In the genomic region with DNA sequence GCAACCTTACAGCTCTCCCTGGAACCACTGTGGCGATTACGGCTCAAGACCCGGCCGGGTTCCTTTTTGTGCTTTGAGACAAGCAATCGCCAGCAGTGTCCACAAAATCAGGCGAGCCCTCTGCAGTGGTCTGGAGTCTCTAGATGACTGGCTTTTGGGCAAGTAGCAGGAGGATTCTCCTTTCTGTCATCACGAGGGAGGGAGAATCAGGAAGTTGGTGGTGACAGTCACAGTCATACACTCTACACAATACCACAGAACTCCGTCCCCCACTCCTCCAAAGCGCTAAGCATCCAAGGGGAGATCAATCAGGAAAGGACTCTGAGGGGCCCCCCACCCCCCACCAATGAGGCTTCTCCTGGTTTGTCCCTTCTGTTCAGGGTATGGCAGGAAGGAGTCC, we compare ENCODE assay signal across 8 mouse cellular contexts. TPM values are rescaled to one million over a fixed set of nuclear protein-coding genes. Genes with fewer than 3 reads are reported as not detected.
DNase-seq lines count a peak whose midpoint lies in the region; ATAC-seq lines count a peak whose summit lies in the region.

No protein-coding gene starts in this region.

- DNase-seq in CD4-positive, CD25-positive, alpha-beta regulatory T cell, adult 2 months (ENCODE audit: low read depth, low spot score), result peak; percentile 53
- DNase-seq in hindbrain, embryonic 10.5 days (ENCODE audit: low spot score), result no peak
- DNase-seq in gastrocnemius, adult 18-20 months (ENCODE audit: low spot score), result no peak
- DNase-seq in thymus, postnatal 14 days, result no peak
- no peak for DNase-seq in right cerebral cortex, adult 2 months (ENCODE audit: low spot score in 2 of 2)

- no peak overlapping the region for H3K27ac ChIP-seq in hindbrain, embryonic 10.5 days

- 28% methylated on average over 9 of the region's 9 CpGs for WGBS in hindbrain, embryonic 10.5 days

- peaks cover 86% of the 10 kb centered on the region for H3K27me3 ChIP-seq in erythroblast, embryonic 14.5 days (ENCODE audit: control insufficient read depth)
- peaks cover 74% of the 10 kb centered on the region for H3K27me3 ChIP-seq in hindbrain, embryonic 10.5 days (ENCODE audit: insufficient read depth, poor library complexity, severe bottlenecking)

- peak overlapping the region; percentile 34 for H3K4me3 ChIP-seq in erythroblast, embryonic 14.5 days (replicated peaks)
- H3K4me3 ChIP-seq in hindbrain, embryonic 10.5 days, result peak overlapping the region; percentile 53

- peaks cover 10% of the 10 kb centered on the region for H3K9me3 ChIP-seq in erythroblast, embryonic 14.5 days (ENCODE audit: control insufficient read depth, low read length)
- no peaks in the 10 kb centered on the region for H3K9me3 ChIP-seq in hindbrain, embryonic 10.5 days

- H3K4me1 ChIP-seq in erythroblast, embryonic 14.5 days (ENCODE audit: control insufficient read depth), result peaks cover 17% of the 10 kb centered on the region
- H3K4me1 ChIP-seq in hindbrain, embryonic 10.5 days (replicated peaks), result peaks cover 23% of the 10 kb centered on the region

- no peak for ATAC-seq in erythroblast, adult 5-6 weeks (replicated peaks; ENCODE audit: low FRiP score, poor library complexity, severe bottlenecking)
- peak; percentile 33; the same call in 1 of the 2 replicates for ATAC-seq in megakaryocyte progenitor cell, adult 5-6 weeks (replicated peaks; ENCODE audit: poor library complexity)

- H3K36me3 ChIP-seq in erythroblast, embryonic 14.5 days (ENCODE audit: control insufficient read depth), result no peaks in the 10 kb centered on the region
- no peaks in the 10 kb centered on the region for H3K36me3 ChIP-seq in hindbrain, embryonic 10.5 days

RNA-seq across cellular contexts. Expression of a gene that starts 0.6 kb away (rescaled TPM):
- 0.04 and 0.06 TPM in 2 replicates for polyA plus RNA-seq in erythroblast, embryonic 14.5 days (2012)
- 3.6 and 4.0 TPM in 2 replicates for total RNA-seq in erythroblast, adult 5-6 weeks (2015; ENCODE audit: low replicate concordance)
- total RNA-seq in erythroblast, adult 5-6 weeks (2017; ENCODE audit: low replicate concordance), result 4.5 and 4.9 TPM in 2 replicates
- polyA plus RNA-seq in hindbrain, embryonic 10.5 days (2016; fragmentation: Nextera tagmentation; extraction: Ambion mirVana), result 0.05 and 0.11 TPM in 2 replicates
- 11.7 and 11.9 TPM in 2 replicates for total RNA-seq in megakaryocyte progenitor cell, adult 5-6 weeks (2015)
- total RNA-seq in megakaryocyte progenitor cell, adult 5-6 weeks (2017), result 28.0 and 29.8 TPM in 2 replicates
- under 1 TPM in 1 of 2 experiments, not detected in 1; 0.12 TPM for total RNA-seq in gastrocnemius, adult 18-20 months (2021)

RNA-seq across cellular contexts. Expression of a gene that starts 33.0 kb away (rescaled TPM):
- polyA plus RNA-seq in erythroblast, embryonic 14.5 days (2012), result 0.09 TPM in 1 of 2 replicates, not detected in the other
- total RNA-seq in erythroblast, adult 5-6 weeks (2015; ENCODE audit: low replicate concordance), result under 0.01 and 1.3 TPM in 2 replicates
- 0.09 and 0.42 TPM in 2 replicates for total RNA-seq in erythroblast, adult 5-6 weeks (2017; ENCODE audit: low replicate concordance)
- polyA plus RNA-seq in hindbrain, embryonic 10.5 days (2016; fragmentation: Nextera tagmentation; extraction: Ambion mirVana), result 9.5 and 10.0 TPM in 2 replicates
- total RNA-seq in megakaryocyte progenitor cell, adult 5-6 weeks (2015), result 20.3 and 26.1 TPM in 2 replicates
- 21.3 and 22.2 TPM in 2 replicates for total RNA-seq in megakaryocyte progenitor cell, adult 5-6 weeks (2017)
- total RNA-seq in gastrocnemius, adult 18-20 months (2021), result 1 to 10 TPM in 1 of 2 experiments, under 1 TPM in 1; 0.76 to 2.0 TPM

RNA-seq across cellular contexts. Expression of a gene that starts 40.9 kb away (rescaled TPM):
- polyA plus RNA-seq in erythroblast, embryonic 14.5 days (2012), result 0.08 and 0.41 TPM in 2 replicates
- total RNA-seq in erythroblast, adult 5-6 weeks (2015; ENCODE audit: low replicate concordance), result 31.3 and 37.1 TPM in 2 replicates
- 12.3 and 20.9 TPM in 2 replicates for total RNA-seq in erythroblast, adult 5-6 weeks (2017; ENCODE audit: low replicate concordance)
- polyA plus RNA-seq in hindbrain, embryonic 10.5 days (2016; fragmentation: Nextera tagmentation; extraction: Ambion mirVana), result 1.6 and 2.8 TPM in 2 replicates
- total RNA-seq in megakaryocyte progenitor cell, adult 5-6 weeks (2015), result 12.2 and 28.8 TPM in 2 replicates
- 5.2 and 10.8 TPM in 2 replicates for total RNA-seq in megakaryocyte progenitor cell, adult 5-6 weeks (2017)
- total RNA-seq in gastrocnemius, adult 18-20 months (2021), result 1 to 10 TPM; 1.2 TPM

RNA-seq across cellular contexts. Expression of a gene that starts 59.2 kb away (rescaled TPM):
- 1.6 and 2.2 TPM in 2 replicates for polyA plus RNA-seq in erythroblast, embryonic 14.5 days (2012)
- total RNA-seq in erythroblast, adult 5-6 weeks (2015; ENCODE audit: low replicate concordance), result 30.4 and 56.8 TPM in 2 replicates
- total RNA-seq in erythroblast, adult 5-6 weeks (2017; ENCODE audit: low replicate concordance), result 32.1 and 37.9 TPM in 2 replicates
- polyA plus RNA-seq in hindbrain, embryonic 10.5 days (2016; fragmentation: Nextera tagmentation; extraction: Ambion mirVana), result 4.0 and 4.5 TPM in 2 replicates
- total RNA-seq in megakaryocyte progenitor cell, adult 5-6 weeks (2015), result 129 and 133 TPM in 2 replicates
- total RNA-seq in megakaryocyte progenitor cell, adult 5-6 weeks (2017), result 98.9 and 105 TPM in 2 replicates
- total RNA-seq in gastrocnemius, adult 18-20 months (2021), result under 1 TPM; 0.37 to 0.50 TPM

Comparison
In these comparisons a context has a peak if more than half of its experiments do, and no peak if none do; other contexts are left out.
1. RNA of a gene that starts 0.6 kb away (total RNA-seq): 11.7 to 29.8 TPM in megakaryocyte progenitor cell, adult 5-6 weeks and 3.6 to 4.9 TPM in erythroblast, adult 5-6 weeks; 0.12 TPM in gastrocnemius, adult 18-20 months; every median in the first group is over 4 times any median in the second.
2. RNA of a gene that starts 33.0 kb away (total RNA-seq): 20.3 to 26.1 TPM in megakaryocyte progenitor cell, adult 5-6 weeks; 0.76 to 2.0 TPM in gastrocnemius, adult 18-20 months and under 0.01 to 1.3 TPM in erythroblast, adult 5-6 weeks; every median in the first group is over 4 times any median in the second.